Mouse (Mus musculus) liver, embryonic 16.5 days (tissue): Measurements from ENCODE around the gene Arhgap27. TPM values are rescaled to one million over a fixed set of nuclear protein-coding genes. Genes with fewer than 3 reads are reported as not detected.

Source experiments
- ATAC-seq: fragments of 200-750 bp; cut with Nextera tagmentation; 2 replicates; pipeline ENCODE4 v1.8.0; 2017; ENCODE audit warnings: low read depth, mild to moderate bottlenecking, moderate number of reproducible peaks, moderate library complexity
- H3K27ac ChIP-seq: fragments of 300-500 bp; sonication (generic); 2 replicates; pipeline ENCODE4 v1.5.1; 2014; ENCODE audit warnings: mild to moderate bottlenecking, low read length
- H3K27me3 ChIP-seq: fragments of 300-500 bp; sonication (generic); 2 replicates; pipeline ENCODE4 v1.6.1; 2014; ENCODE audit warnings: low read depth, low read length, mixed read lengths; ENCODE audit not compliant: control insufficient read depth, insufficient read depth
- H3K36me3 ChIP-seq: fragments of 300-500 bp; sonication (generic); 2 replicates; pipeline ENCODE4 v1.6.1; 2014; ENCODE audit warnings: mild to moderate bottlenecking; ENCODE audit not compliant: control insufficient read depth, insufficient read depth
- H3K4me1 ChIP-seq: fragments of 300-500 bp; sonication (generic); 2 replicates; pipeline ENCODE4 v1.6.1; 2014; ENCODE audit warnings: low read depth, low read length, mixed read lengths; ENCODE audit not compliant: control insufficient read depth
- H3K4me2 ChIP-seq: fragments of 300-500 bp; sonication (generic); 2 replicates; pipeline ENCODE4 v1.6.1; 2014; ENCODE audit warnings: low read depth, low read length, mixed read lengths
- H3K4me3 ChIP-seq: fragments of 300-500 bp; sonication (generic); 2 replicates; pipeline ENCODE4 v1.5.1; 2014; ENCODE audit warnings: low read depth, mild to moderate bottlenecking, low read length
- H3K9ac ChIP-seq: fragments of 300-500 bp; sonication (generic); 2 replicates; pipeline ENCODE4 v1.6.1; 2014; ENCODE audit warnings: low read depth, low read length
- H3K9me3 ChIP-seq: fragments of 300-500 bp; sonication (generic); replicated peaks from 2 replicates; pipeline ENCODE4 v1.6.1; 2016; ENCODE audit warnings: low read length; ENCODE audit not compliant: control insufficient read depth
- WGBS: fragments of 180-500 bp; shearing (Covaris S2); extraction: QIAGEN DNeasy Blood & Tissue Kit; methylation state at CpG from one replicate; pipeline ENCODE4 v1.1.7; 2014; ENCODE audit not compliant: insufficient replicate concordance; 5-methylcytosine and 5-hydroxymethylcytosine counted together
- polyA plus RNA-seq: library from polyadenylated mRNA; unstranded; fragments of >200 nt; fragmentation: Nextera tagmentation; extraction: Ambion mirVana; gene quantifications from 2 replicates; pipeline ENCODE4 v1.2.1, GENCODE M21; 2015

The Arhgap27 gene
- polyA plus RNA-seq, 1 experiment from 2014 or later, result 3.8 TPM

GRCm38 (mm10) chr11:103338119-103338518 is 25.4 kb downstream of the Arhgap27 start:
- Histone ChIP-seq H3K4me2 (no peak overlapping the region), H3K27me3 (no peaks in the 10 kb centered on the region), H3K9me3 (no peaks in the 10 kb centered on the region), H3K36me3 (no peaks in the 10 kb centered on the region), H3K27ac (no peak overlapping the region), H3K4me1 (peaks cover 2% of the 10 kb centered on the region; the same call in 1 of the 2 replicates), H3K4me3 (no peak overlapping the region), H3K9ac (no peak overlapping the region)
- ATAC-seq, result no peak
- WGBS, result 56% methylated on average over 7 of the region's 7 CpGs

- ATAC-seq, result no peak
- H3K4me2 ChIP-seq, result no peak overlapping the region
- no peaks in the 10 kb centered on the region for H3K36me3 ChIP-seq
- H3K4me3 ChIP-seq, result no peak overlapping the region
- H3K9ac ChIP-seq, result no peak overlapping the region
- no peak overlapping the region for H3K27ac ChIP-seq
- H3K4me1 ChIP-seq, result peaks cover 2% of the 10 kb centered on the region; the same call in 1 of the 2 replicates
- no peaks in the 10 kb centered on the region for H3K27me3 ChIP-seq
- no peaks in the 10 kb centered on the region for H3K9me3 ChIP-seq
- WGBS, result 80% methylated on average over 2 of the region's 2 CpGs
Measured at GRCm38 (mm10) chr11:103337180-103337579, 26.3 kb downstream of the Arhgap27 start.

GRCm38 (mm10) chr11:103335561-103335960 is 27.9 kb downstream of the Arhgap27 start:
- Histone ChIP-seq H3K9me3 (no peaks in the 10 kb centered on the region), H3K27me3 (no peaks in the 10 kb centered on the region), H3K4me3 (no peak overlapping the region), H3K4me1 (peaks cover 1% of the 10 kb centered on the region; the same call in 1 of the 2 replicates), H3K36me3 (no peaks in the 10 kb centered on the region), H3K9ac (no peak overlapping the region), H3K27ac (no peak overlapping the region), H3K4me2 (no peak overlapping the region)
- 69% methylated on average over 5 of the region's 5 CpGs for WGBS
- ATAC-seq, result no peak

- no peak overlapping the region for H3K9ac ChIP-seq
- no peak overlapping the region for H3K4me3 ChIP-seq
- no peak overlapping the region for H3K27ac ChIP-seq
- no peaks in the 10 kb centered on the region for H3K4me1 ChIP-seq
- H3K9me3 ChIP-seq, result no peaks in the 10 kb centered on the region
- 74% methylated on average over 9 of the region's 9 CpGs for WGBS
- H3K4me2 ChIP-seq, result no peak overlapping the region
- H3K36me3 ChIP-seq, result no peaks in the 10 kb centered on the region
- H3K27me3 ChIP-seq, result no peaks in the 10 kb centered on the region
- no peak for ATAC-seq
Measured at GRCm38 (mm10) chr11:103334925-103335324, 28.6 kb downstream of the Arhgap27 start.

GRCm38 (mm10) chr11:103333719-103334398 is 29.6 kb downstream of the Arhgap27 start:
- 57% methylated on average over 40 of the region's 40 CpGs for WGBS
- H3K36me3 ChIP-seq, result no peaks in the 10 kb centered on the region
- no peaks in the 10 kb centered on the region for H3K9me3 ChIP-seq
- no peaks in the 10 kb centered on the region for H3K27me3 ChIP-seq
- no peak overlapping the region for H3K4me3 ChIP-seq
- no peak overlapping the region for H3K4me2 ChIP-seq
- H3K27ac ChIP-seq, result no peak overlapping the region
- H3K9ac ChIP-seq, result no peak overlapping the region
- ATAC-seq, result no peak
- H3K4me1 ChIP-seq, result no peaks in the 10 kb centered on the region

GRCm38 (mm10) chr11:103332890-103333651 is 30.4 kb downstream of the Arhgap27 start:
- no peak overlapping the region for H3K4me3 ChIP-seq

GRCm38 (mm10) chr11:103332186-103332889 is 31.2 kb downstream of the Arhgap27 start:
- Histone ChIP-seq H3K9ac (no peak overlapping the region), H3K9me3 (no peaks in the 10 kb centered on the region), H3K36me3 (no peaks in the 10 kb centered on the region), H3K4me3 (no peak overlapping the region), H3K4me2 (no peak overlapping the region), H3K27me3 (no peaks in the 10 kb centered on the region), H3K4me1 (no peaks in the 10 kb centered on the region), H3K27ac (no peak overlapping the region)
- ATAC-seq, result 0 out of 2 replicates have a peak, but pooled peaks have one; percentile 11
- WGBS, result 43% methylated on average over 18 of the region's 18 CpGs

More at GRCm38 (mm10) chr11:103332890-103333651, 30.4 kb downstream of the Arhgap27 start:
- no peak for ATAC-seq
- Histone ChIP-seq H3K27me3 (no peaks in the 10 kb centered on the region), H3K4me1 (no peaks in the 10 kb centered on the region), H3K36me3 (no peaks in the 10 kb centered on the region), H3K27ac (no peak overlapping the region), H3K9ac (no peak overlapping the region), H3K4me2 (no peak overlapping the region), H3K9me3 (no peaks in the 10 kb centered on the region)
- WGBS, result 78% methylated on average over 34 of the region's 34 CpGs

GRCm38 (mm10) chr11:103331502-103332185 is 31.8 kb downstream of the Arhgap27 start:
- ATAC-seq, result no peak
- H3K27me3 ChIP-seq, result no peaks in the 10 kb centered on the region
- H3K9me3 ChIP-seq, result no peaks in the 10 kb centered on the region
- H3K4me1 ChIP-seq, result no peaks in the 10 kb centered on the region
- H3K4me2 ChIP-seq, result no peak overlapping the region
- H3K36me3 ChIP-seq, result no peaks in the 10 kb centered on the region
- H3K27ac ChIP-seq, result no peak overlapping the region
- H3K4me3 ChIP-seq, result no peak overlapping the region
- WGBS, result 69% methylated on average over 10 of the region's 10 CpGs
- H3K9ac ChIP-seq, result no peak overlapping the region
